Mouse (Mus musculus): Measurements from ENCODE around the gene Plekho2.

GRCm38 (mm10) chr9:65550079-65550831, 29.6 kb downstream of the Plekho2 start:
- TF ChIP-seq CTCF (IDR thresholded peaks at IDR 0.05; ENCODE audit: low read depth, low read length) (no peak), POLR2A (IDR thresholded peaks at IDR 0.05; ENCODE audit: extremely low read depth, insufficient read depth, low read length) (no peak)

All from liver, adult 2 months (tissue).